Mouse (Mus musculus) thymus, adult 2 months (tissue): Measurements from ENCODE around the gene Gm527. TPM values are rescaled to one million over a fixed set of nuclear protein-coding genes. Genes with fewer than 3 reads are reported as not detected.

Experiments used
- DNase-seq: peaks from one replicate; pipeline ENCODE4 v3.0.0; 2021
- H3K27ac ChIP-seq: fragments of 200-500 bp; 2 replicates; pipeline ENCODE4 v1.5.1; 2012; ENCODE audit warnings: low read length, control low read depth; ENCODE audit not compliant: control insufficient read depth, insufficient read depth
- H3K27me3 ChIP-seq: fragments of 200-500 bp; 2 replicates; pipeline ENCODE4 v1.6.1; 2012; ENCODE audit warnings: mild to moderate bottlenecking, low read length, moderate library complexity, mixed read lengths; ENCODE audit not compliant: control insufficient read depth, insufficient read depth
- H3K36me3 ChIP-seq: fragments of 200-500 bp; 2 replicates; pipeline ENCODE4 v1.6.1; 2012; ENCODE audit warnings: mild to moderate bottlenecking, low read length, moderate library complexity; ENCODE audit not compliant: control insufficient read depth, insufficient read depth
- H3K4me1 ChIP-seq: fragments of 200-500 bp; replicated peaks from 2 replicates; pipeline ENCODE4 v1.6.1; 2012; ENCODE audit warnings: low read length; ENCODE audit not compliant: control insufficient read depth, insufficient read depth
- H3K4me3 ChIP-seq: fragments of 200-500 bp; 2 replicates; pipeline ENCODE4 v1.5.1; 2012; ENCODE audit warnings: mild to moderate bottlenecking, low read length, control low read depth, moderate library complexity; ENCODE audit not compliant: control insufficient read depth, insufficient read depth
- CTCF ChIP-seq: fragments of 200-500 bp; IDR thresholded peaks from 2 replicates; pipeline ENCODE4 v1.5.1; 2012; ENCODE audit warnings: mild to moderate bottlenecking, control low read depth, low read length, moderate library complexity, borderline replicate concordance; ENCODE audit not compliant: control insufficient read depth, poor library complexity, insufficient read depth; ENCODE audit errors: extremely low read depth
- POLR2A ChIP-seq: fragments of 200-500 bp; IDR thresholded peaks from 2 replicates; pipeline ENCODE4 v1.6.1; 2012; ENCODE audit warnings: mild to moderate bottlenecking, low read length, control low read depth, moderate library complexity; ENCODE audit not compliant: control insufficient read depth, poor library complexity, insufficient read depth; ENCODE audit errors: extremely low read depth
- WGBS: fragments of 180-500 bp; shearing (Covaris S2); methylation state at CpG from one replicate; pipeline ENCODE4 v1.1.7; 2018; 5-methylcytosine and 5-hydroxymethylcytosine counted together
- polyA plus RNA-seq: library from polyadenylated mRNA; depleted of rRNA; stranded (reverse); fragments of >200 nt; gene quantifications from 2 replicates; pipeline ENCODE4 v1.2.3, GENCODE M21; 2012; rRNA removed

The Gm527 gene
- polyA plus RNA-seq, 1 experiment: 1.3 TPM

GRCm38 (mm10) chr12:64967470-64967869 lies 49.8 kb downstream of the Gm527 start:
- Histone ChIP-seq H3K27ac (no peak overlapping the region), H3K36me3 (no peaks in the 10 kb centered on the region), H3K4me3 (peak overlapping the region; percentile 45), H3K27me3 (no peaks in the 10 kb centered on the region), H3K4me1 (peaks cover 10% of the 10 kb centered on the region)
- WGBS: 4% methylated on average over 9 of the region's 9 CpGs
- DNase-seq: peak; percentile 9
- no peak for TF ChIP-seq POLR2A
- TF ChIP-seq CTCF: no peak

GRCm38 (mm10) chr12:64968067-64968466 lies 50.4 kb downstream of the Gm527 start:
- Histone ChIP-seq H3K4me3 (no peak overlapping the region), H3K27me3 (no peaks in the 10 kb centered on the region), H3K27ac (no peak overlapping the region), H3K36me3 (no peaks in the 10 kb centered on the region), H3K4me1 (peaks cover 10% of the 10 kb centered on the region)
- DNase-seq: no peak
- WGBS: 8% methylated on average over 2 of the region's 2 CpGs
- TF ChIP-seq CTCF (no peak), POLR2A (no peak)

DNA sequence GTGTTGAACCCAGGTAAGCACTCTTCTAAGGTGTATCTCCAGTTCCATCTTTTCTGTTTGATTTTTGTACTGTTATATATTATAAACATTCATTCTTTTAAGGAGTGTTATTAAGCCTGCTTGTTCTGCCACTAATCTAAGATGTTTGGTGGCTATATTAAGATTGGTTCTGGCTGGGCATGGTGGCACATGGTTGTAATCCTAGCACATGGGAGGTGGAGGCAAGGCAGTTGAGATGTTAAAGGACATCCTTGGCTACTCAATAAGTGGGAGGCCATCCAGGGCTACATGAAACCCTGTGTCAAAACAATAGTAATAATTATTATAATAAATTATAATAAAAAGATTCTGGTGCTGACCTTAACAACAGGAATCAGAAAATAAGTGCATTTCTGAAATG lies 53.7 kb downstream of the Gm527 start:
- no peaks in the 10 kb centered on the region for H3K27me3 ChIP-seq
- DNase-seq: no peak

DNA sequence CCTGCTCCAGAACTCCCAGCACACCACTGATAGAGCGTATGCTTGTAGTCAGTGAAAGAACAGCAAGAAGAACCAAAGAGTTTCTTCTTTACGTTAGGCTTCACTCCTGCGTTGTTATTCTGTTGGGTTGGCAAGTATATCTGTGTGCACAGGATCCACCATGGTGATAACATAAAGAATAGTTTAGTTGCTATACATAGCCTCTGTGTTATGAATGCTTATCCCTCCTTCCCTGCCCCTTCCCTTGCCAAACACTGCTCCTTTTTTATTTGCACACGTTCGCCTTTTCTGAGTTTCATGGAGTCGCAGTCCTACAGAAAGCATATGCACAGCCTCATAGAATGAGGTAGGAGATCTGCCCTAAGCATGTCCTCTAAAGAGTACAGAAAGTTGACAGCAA lies 54.4 kb downstream of the Gm527 start:
- H3K4me1 ChIP-seq: peaks cover 7% of the 10 kb centered on the region
- H3K27ac ChIP-seq: no peak overlapping the region
- no peak for TF ChIP-seq CTCF
- TF ChIP-seq POLR2A: no peak
- H3K27me3 ChIP-seq: no peaks in the 10 kb centered on the region
- H3K4me3 ChIP-seq: no peak overlapping the region
- peaks cover 2% of the 10 kb centered on the region for H3K36me3 ChIP-seq
- 94% methylated on average over 6 of the region's 6 CpGs for WGBS
- no peak for DNase-seq

More for the DNA sequence above, 53.7 kb downstream of the Gm527 start:
- Histone ChIP-seq H3K4me1 (peaks cover 12% of the 10 kb centered on the region), H3K36me3 (no peaks in the 10 kb centered on the region), H3K4me3 (no peak overlapping the region), H3K27ac (no peak overlapping the region)
- no peak for TF ChIP-seq POLR2A
- no peak for TF ChIP-seq CTCF

Other genes with a start within 250 kb of the Gm527 start
- 5.6 and 6.5 TPM in 2 replicates for gene Klhl28, start 47.6 kb downstream of the Gm527 start, polyA plus RNA-seq
- 8.2 and 8.4 TPM in 2 replicates for gene Togaram1, start 47.9 kb downstream of the Gm527 start, polyA plus RNA-seq
- 15.7 and 18.7 TPM in 2 replicates for gene Prpf39, start 118.4 kb downstream of the Gm527 start, polyA plus RNA-seq
- 42.7 and 49.9 TPM in 2 replicates for gene Fkbp3, start 156.1 kb downstream of the Gm527 start, polyA plus RNA-seq
- 4.3 and 6.6 TPM in 2 replicates for gene Fancm, start 157.7 kb downstream of the Gm527 start, polyA plus RNA-seq